Mouse (Mus musculus) MEL (cell line): Measurements from ENCODE around the gene Ofcc1. TPM values are rescaled to one million over a fixed set of nuclear protein-coding genes. Genes with fewer than 3 reads are reported as not detected.

ENCODE experiments used
- DNase-seq: peaks from one replicate; pipeline ENCODE4 v3.0.0; 2011; ENCODE audit warnings: low read depth, low spot score
- H3K27ac ChIP-seq: 2 replicates; pipeline ENCODE4 v1.5.1; 2012; ENCODE audit warnings: low read depth, mild to moderate bottlenecking, control low read depth, low read length, moderate library complexity; ENCODE audit not compliant: control insufficient read depth
- H3K27me3 ChIP-seq, 2 experiments: fragments of 150-350 bp in 1 of 2; sonication (generic) in 1 of 2; 2 replicates each; pipeline ENCODE4 v1.6.1; 2012; ENCODE audit warnings: low read length in 2 of 2, mild to moderate bottlenecking in 2 of 2, improper control_type of control experiment in 1 of 2, moderate library complexity in 1 of 2; ENCODE audit not compliant: insufficient read depth in 2 of 2, control insufficient read depth in 1 of 2
- H3K36me3 ChIP-seq, 2 experiments: 2 replicates each; pipeline ENCODE4 v1.6.1; 2012 to 2014; ENCODE audit warnings: low read length in 2 of 2, improper control_type of control experiment in 1 of 2, inconsistent platforms in 1 of 2, mild to moderate bottlenecking in 1 of 2; ENCODE audit not compliant: insufficient read depth in 2 of 2, control insufficient read depth in 1 of 2
- H3K4me1 ChIP-seq, 2 experiments: fragments of 150-350 bp in 1 of 2; sonication (generic) in 1 of 2; 2 replicates each; pipeline ENCODE4 v1.6.1; 2012; ENCODE audit warnings: low read length in 2 of 2, improper control_type of control experiment in 1 of 2, mild to moderate bottlenecking in 1 of 2; ENCODE audit not compliant: insufficient read depth in 2 of 2, control insufficient read depth in 1 of 2
- H3K4me3 ChIP-seq, 2 experiments: fragments of 150-350 bp in 1 of 2; sonication (generic) in 1 of 2; 2 replicates each; pipeline ENCODE4 v1.5.1; 2012; ENCODE audit warnings: low read depth in 2 of 2, low read length in 2 of 2, mild to moderate bottlenecking in 2 of 2, moderate library complexity in 2 of 2, control low read depth in 1 of 2, improper control_type of control experiment in 1 of 2; ENCODE audit not compliant: control insufficient read depth in 1 of 2, insufficient read depth in 1 of 2
- H3K79me2 ChIP-seq: 2 replicates; pipeline ENCODE4 v1.6.1; 2012; ENCODE audit warnings: mild to moderate bottlenecking, low read length, moderate library complexity; ENCODE audit not compliant: control insufficient read depth, poor library complexity, insufficient read depth
- H3K9ac ChIP-seq: 2 replicates; pipeline ENCODE4 v1.6.1; 2012; ENCODE audit warnings: low read depth, mild to moderate bottlenecking, control low read depth, low read length, moderate library complexity; ENCODE audit not compliant: control insufficient read depth, poor library complexity, severe bottlenecking
- H3K9me3 ChIP-seq: fragments of 150-350 bp; sonication (generic); replicated peaks from 2 replicates; pipeline ENCODE4 v1.6.1; 2012; ENCODE audit warnings: mild to moderate bottlenecking, low read length, improper control_type of control experiment, moderate library complexity; ENCODE audit not compliant: insufficient read depth
- CHD1 ChIP-seq: IDR thresholded peaks from 2 replicates; pipeline ENCODE4 v1.6.1; 2012; ENCODE audit warnings: low read depth, mild to moderate bottlenecking, inconsistent platforms, low read length, improper control_type of control experiment
- CHD2 ChIP-seq: IDR thresholded peaks from 2 replicates; pipeline ENCODE4 v1.6.1; 2011; ENCODE audit warnings: low read length, improper control_type of control experiment
- CTCF ChIP-seq, 3 experiments: IDR thresholded peaks in 2 of 3; conservative IDR thresholded peaks in 1 of 3; 2 replicates each; pipeline ENCODE4 v1.5.1; 2011 to 2012; ENCODE audit warnings: low read length in 3 of 3, low read depth in 2 of 3, mild to moderate bottlenecking in 2 of 3, improper control_type of control experiment in 1 of 3, inconsistent platforms in 1 of 3, mixed read lengths in 1 of 3, moderate library complexity in 1 of 3; ENCODE audit not compliant: control insufficient read depth in 1 of 3, insufficient read depth in 1 of 3, poor library complexity in 1 of 3, severe bottlenecking in 1 of 3
- E2F4 ChIP-seq: IDR thresholded peaks from 2 replicates; pipeline ENCODE4 v1.6.1; 2011; ENCODE audit warnings: low read depth, low read length, improper control_type of control experiment, borderline replicate concordance
- ELF1 ChIP-seq: IDR thresholded peaks from 2 replicates; pipeline ENCODE4 v1.6.1; 2014; ENCODE audit warnings: low read depth, mild to moderate bottlenecking, inconsistent platforms, low read length, improper control_type of control experiment, moderate library complexity
- EP300 ChIP-seq, 2 experiments: IDR thresholded peaks; 2 replicates each; pipeline ENCODE4 v1.6.1; 2011; ENCODE audit warnings: improper control_type of control experiment in 2 of 2, low read length in 2 of 2, low read depth in 1 of 2, mild to moderate bottlenecking in 1 of 2
- GABPA ChIP-seq: IDR thresholded peaks from 2 replicates; pipeline ENCODE4 v1.6.1; 2012; ENCODE audit warnings: low read depth, mild to moderate bottlenecking, inconsistent platforms, low read length, improper control_type of control experiment, moderate library complexity
- GATA1 ChIP-seq: IDR thresholded peaks from 2 replicates; pipeline ENCODE4 v1.6.1; 2011; ENCODE audit warnings: low read depth, low read length, improper control_type of control experiment
- HCFC1 ChIP-seq: IDR thresholded peaks from 2 replicates; pipeline ENCODE4 v1.6.1; 2012; ENCODE audit warnings: low read depth, mild to moderate bottlenecking, inconsistent platforms, low read length, improper control_type of control experiment, moderate library complexity
- JUND ChIP-seq: IDR thresholded peaks from 2 replicates; pipeline ENCODE4 v1.6.1; 2011; ENCODE audit warnings: low read depth, mild to moderate bottlenecking, improper control_type of control experiment, low read length
- MAFK ChIP-seq: IDR thresholded peaks from 2 replicates; pipeline ENCODE4 v1.6.1; 2011; ENCODE audit warnings: low read depth, mild to moderate bottlenecking, low read length, improper control_type of control experiment, borderline replicate concordance
- MAX ChIP-seq: IDR thresholded peaks from 2 replicates; pipeline ENCODE4 v1.6.1; 2011; ENCODE audit warnings: low read length, improper control_type of control experiment
- MAZ ChIP-seq: IDR thresholded peaks from 2 replicates; pipeline ENCODE4 v1.6.1; 2012; ENCODE audit warnings: low read depth, mild to moderate bottlenecking, inconsistent platforms, low read length, improper control_type of control experiment
- MEF2A ChIP-seq: IDR thresholded peaks from 2 replicates; pipeline ENCODE4 v1.6.1; 2014; ENCODE audit warnings: low read depth, mild to moderate bottlenecking, inconsistent platforms, low read length, improper control_type of control experiment; ENCODE audit not compliant: poor library complexity, insufficient replicate concordance, severe bottlenecking; ENCODE audit errors: extremely low read depth
- MYC ChIP-seq: IDR thresholded peaks from 2 replicates; pipeline ENCODE4 v1.6.1; 2011; ENCODE audit warnings: low read depth, mild to moderate bottlenecking, low read length, improper control_type of control experiment, moderate library complexity
- POLR2AphosphoS2 ChIP-seq: IDR thresholded peaks from 2 replicates; pipeline ENCODE4 v1.6.1; 2011; ENCODE audit warnings: low read length, improper control_type of control experiment
- POLR2AphosphoS5 ChIP-seq: IDR thresholded peaks from 2 replicates; pipeline ENCODE4 v1.6.1; 2012; ENCODE audit warnings: low read depth, borderline replicate concordance, mild to moderate bottlenecking, inconsistent platforms, low read length, moderate library complexity, mixed read lengths
- SIN3A ChIP-seq: IDR thresholded peaks from 2 replicates; pipeline ENCODE4 v1.6.1; 2012; ENCODE audit warnings: low read length, improper control_type of control experiment, inconsistent platforms
- SMC3 ChIP-seq: IDR thresholded peaks from 2 replicates; pipeline ENCODE4 v1.6.1; 2011; ENCODE audit warnings: low read depth, low read length, improper control_type of control experiment
- TAL1 ChIP-seq: IDR thresholded peaks from 2 replicates; pipeline ENCODE4 v1.6.1; 2012; ENCODE audit warnings: mild to moderate bottlenecking, inconsistent platforms, low read length, moderate library complexity, mixed read lengths
- USF1 ChIP-seq: IDR thresholded peaks from 2 replicates; pipeline ENCODE4 v1.6.1; 2014; ENCODE audit warnings: low read depth, mild to moderate bottlenecking, inconsistent platforms, low read length, improper control_type of control experiment, moderate library complexity
- USF2 ChIP-seq, 2 experiments: IDR thresholded peaks; 2 replicates each; pipeline ENCODE4 v1.6.1; 2011 to 2012; ENCODE audit warnings: improper control_type of control experiment in 2 of 2, low read length in 2 of 2, borderline replicate concordance in 1 of 2, inconsistent platforms in 1 of 2, low read depth in 1 of 2, mild to moderate bottlenecking in 1 of 2; ENCODE audit not compliant: insufficient read depth in 1 of 2
- ZKSCAN1 ChIP-seq: IDR thresholded peaks from 2 replicates; pipeline ENCODE4 v1.6.1; 2012; ENCODE audit warnings: low read depth, mild to moderate bottlenecking, inconsistent platforms, low read length, improper control_type of control experiment, moderate library complexity
- ZMIZ1 ChIP-seq: IDR thresholded peaks from 2 replicates; pipeline ENCODE4 v1.6.1; 2012; ENCODE audit warnings: low read depth, mild to moderate bottlenecking, inconsistent platforms, low read length, improper control_type of control experiment, moderate library complexity
- ZNF384 ChIP-seq: IDR thresholded peaks from 2 replicates; pipeline ENCODE4 v1.6.1; 2012; ENCODE audit warnings: low read depth, mild to moderate bottlenecking, inconsistent platforms, low read length, improper control_type of control experiment
- polyA plus RNA-seq, 2 experiments: library from polyadenylated mRNA; stranded (reverse) in 1 of 2; unstranded in 1 of 2; fragments of >175 nt in 1 of 2; fragments of >200 nt in 1 of 2; gene quantifications; 2 replicates each; pipeline versions ENCODE4 v1.2.1 to v1.2.4; 2012; ENCODE audit warnings: low replicate concordance in 2 of 2, low read depth in 1 of 2; ENCODE audit not compliant: insufficient read length in 2 of 2, insufficient read depth in 1 of 2, missing spikeins in 1 of 2
- total RNA-seq: library from RNA; depleted of rRNA; stranded (reverse); fragments of 300-350 nt; gene quantifications from 2 replicates; pipeline ENCODE4 v1.2.3, GENCODE M21; 2012

Gene Ofcc1
- total and polyA plus RNA-seq, 3 experiments = not detected

- Histone ChIP-seq H3K27ac (no peak overlapping the region), H3K27me3 (no peaks in the 10 kb centered on the region), H3K4me1 (no peaks in the 10 kb centered on the region), H3K9me3 (no peaks in the 10 kb centered on the region), H3K9ac (no peak overlapping the region), H3K4me3 (no peak overlapping the region)
- DNase-seq = no peak
- TF ChIP-seq MAZ (no peak), JUND (no peak), GATA1 (no peak), ZNF384 (no peak), SMC3 (no peak), TAL1 (no peak), EP300 (IDR thresholded peaks at IDR 0.05; ENCODE audit: low read depth in 1 of 2, low read length in 2 of 2) (no peak), USF1 (no peak), ZKSCAN1 (no peak), POLR2AphosphoS5 (no peak), MAFK (no peak), MAX (no peak)
- TF ChIP-seq, all 39 proteins: peak for 0
- Histone ChIP-seq H3K36me3 (no peaks in the 10 kb centered on the region), H3K79me2 (no peaks in the 10 kb centered on the region)
Measured at GRCm38 (mm10) chr13:40135670-40136069, 225.6 kb downstream of the Ofcc1 start.

GRCm38 (mm10) chr13:40123868-40124267 lies 237.4 kb downstream of the Ofcc1 start:
- no peak for DNase-seq
- TF ChIP-seq POLR2AphosphoS2 = no peak
- TF ChIP-seq MAX = no peak
- TF ChIP-seq TAL1 = no peak
- no peak for TF ChIP-seq GATA1
- TF ChIP-seq ZNF384 = no peak
- no peak for TF ChIP-seq ELF1
- no peak for TF ChIP-seq EP300 (IDR thresholded peaks at IDR 0.05; ENCODE audit: low read depth in 1 of 2, low read length in 2 of 2)
- no peak for TF ChIP-seq CHD1
- TF ChIP-seq GABPA = no peak
- H3K27ac ChIP-seq = no peak overlapping the region

GRCm38 (mm10) chr13:40112336-40112735 lies 248.9 kb downstream of the Ofcc1 start:
- H3K79me2 ChIP-seq = no peaks in the 10 kb centered on the region
- no peaks in the 10 kb centered on the region for H3K9me3 ChIP-seq
- no peaks in the 10 kb centered on the region for H3K36me3 ChIP-seq
- no peak for TF ChIP-seq USF1
- no peak for TF ChIP-seq ZMIZ1
- no peak for TF ChIP-seq POLR2AphosphoS2
- TF ChIP-seq E2F4 = no peak
- TF ChIP-seq USF2 (IDR thresholded peaks at IDR 0.05; ENCODE audit: borderline replicate concordance in 1 of 2, insufficient read depth in 1 of 2, low read depth in 1 of 2, low read length in 2 of 2) = no peak
- TF ChIP-seq SIN3A = no peak
- TF ChIP-seq CHD1 = no peak
- TF ChIP-seq MAX = no peak
- no peak for TF ChIP-seq GABPA
- TF ChIP-seq CTCF (IDR thresholded peaks at IDR 0.05 in 2 of 3, conservative IDR thresholded peaks at IDR 0.05 in 1 of 3; ENCODE audit: control insufficient read depth in 1 of 3, insufficient read depth in 1 of 3, low read depth in 2 of 3, low read length in 3 of 3, poor library complexity in 1 of 3, severe bottlenecking in 1 of 3) = no peak
- no peak for TF ChIP-seq HCFC1
- TF ChIP-seq ZNF384 = no peak
- TF ChIP-seq EP300 (IDR thresholded peaks at IDR 0.05; ENCODE audit: low read depth in 1 of 2, low read length in 2 of 2) = no peak
- no peak for TF ChIP-seq MEF2A
- no peak for TF ChIP-seq JUND
- no peak for TF ChIP-seq SMC3
- no peak for TF ChIP-seq MYC
- TF ChIP-seq POLR2AphosphoS5 = no peak
- no peak for TF ChIP-seq CHD2

More at GRCm38 (mm10) chr13:40123868-40124267, 237.4 kb downstream of the Ofcc1 start:
- H3K27me3 ChIP-seq = no peaks in the 10 kb centered on the region
- H3K9me3 ChIP-seq = no peaks in the 10 kb centered on the region
- H3K9ac ChIP-seq = no peak overlapping the region
- H3K4me3 ChIP-seq = no peak overlapping the region
- no peaks in the 10 kb centered on the region for H3K4me1 ChIP-seq
- no peaks in the 10 kb centered on the region for H3K79me2 ChIP-seq
- H3K36me3 ChIP-seq = no peaks in the 10 kb centered on the region

More at GRCm38 (mm10) chr13:40112336-40112735, 248.9 kb downstream of the Ofcc1 start:
- Histone ChIP-seq H3K9ac (no peak overlapping the region), H3K4me1 (no peaks in the 10 kb centered on the region), H3K4me3 (no peak overlapping the region), H3K27me3 (no peaks in the 10 kb centered on the region), H3K27ac (no peak overlapping the region)
- DNase-seq = no peak
